Mouse (Mus musculus) neural tube, embryonic 12.5 days (tissue): ENCODE results near the gene Efemp2. TPM values are rescaled to one million over a fixed set of nuclear protein-coding genes. Genes with fewer than 3 reads are reported as not detected.
A peak's percentile ranks its signal among the peaks of the same experiment; 100 is the strongest.

Experiments
- ATAC-seq: fragments of 200-750 bp; cut with Nextera tagmentation; 2 replicates; pipeline ENCODE4 v1.8.0; 2017; ENCODE audit warnings: low read depth, mild to moderate bottlenecking, moderate TSS enrichment, moderate library complexity; ENCODE audit not compliant: low FRiP score
- H3K27ac ChIP-seq: fragments of 300-500 bp; sonication (generic); 2 replicates; pipeline ENCODE4 v1.5.1; 2016
- H3K27me3 ChIP-seq: fragments of 300-500 bp; sonication (generic); replicated peaks from 2 replicates; pipeline ENCODE4 v1.6.1; 2016; ENCODE audit warnings: mild to moderate bottlenecking
- H3K36me3 ChIP-seq: fragments of 300-500 bp; sonication (generic); 2 replicates; pipeline ENCODE4 v1.6.1; 2016; ENCODE audit warnings: mild to moderate bottlenecking
- H3K4me1 ChIP-seq: fragments of 300-500 bp; sonication (generic); 2 replicates; pipeline ENCODE4 v1.6.1; 2016
- H3K4me2 ChIP-seq: fragments of 300-500 bp; sonication (generic); replicated peaks from 2 replicates; pipeline ENCODE4 v1.6.1; 2016; ENCODE audit warnings: mild to moderate bottlenecking
- H3K4me3 ChIP-seq: fragments of 300-500 bp; sonication (generic); 2 replicates; pipeline ENCODE4 v1.5.1; 2016
- H3K9ac ChIP-seq: fragments of 300-500 bp; sonication (generic); 2 replicates; pipeline ENCODE4 v1.6.1; 2016; ENCODE audit warnings: mild to moderate bottlenecking
- H3K9me3 ChIP-seq: fragments of 300-500 bp; sonication (generic); 2 replicates; pipeline ENCODE4 v1.6.1; 2016; ENCODE audit warnings: mild to moderate bottlenecking
- WGBS: fragments of 180-500 bp; shearing (Covaris S2); methylation state at CpG from one replicate; pipeline ENCODE4 v1.1.7; 2016; 5-methylcytosine and 5-hydroxymethylcytosine counted together
- polyA plus RNA-seq: library from polyadenylated mRNA; unstranded; fragments of >200 nt; fragmentation: Nextera tagmentation; extraction: Ambion mirVana; gene quantifications from 2 replicates; pipeline ENCODE4 v1.2.1, GENCODE M21; 2016

Efemp2 gene
- polyA plus RNA-seq, 1 experiment from 2014 or later, result 58.3 TPM

DNA sequence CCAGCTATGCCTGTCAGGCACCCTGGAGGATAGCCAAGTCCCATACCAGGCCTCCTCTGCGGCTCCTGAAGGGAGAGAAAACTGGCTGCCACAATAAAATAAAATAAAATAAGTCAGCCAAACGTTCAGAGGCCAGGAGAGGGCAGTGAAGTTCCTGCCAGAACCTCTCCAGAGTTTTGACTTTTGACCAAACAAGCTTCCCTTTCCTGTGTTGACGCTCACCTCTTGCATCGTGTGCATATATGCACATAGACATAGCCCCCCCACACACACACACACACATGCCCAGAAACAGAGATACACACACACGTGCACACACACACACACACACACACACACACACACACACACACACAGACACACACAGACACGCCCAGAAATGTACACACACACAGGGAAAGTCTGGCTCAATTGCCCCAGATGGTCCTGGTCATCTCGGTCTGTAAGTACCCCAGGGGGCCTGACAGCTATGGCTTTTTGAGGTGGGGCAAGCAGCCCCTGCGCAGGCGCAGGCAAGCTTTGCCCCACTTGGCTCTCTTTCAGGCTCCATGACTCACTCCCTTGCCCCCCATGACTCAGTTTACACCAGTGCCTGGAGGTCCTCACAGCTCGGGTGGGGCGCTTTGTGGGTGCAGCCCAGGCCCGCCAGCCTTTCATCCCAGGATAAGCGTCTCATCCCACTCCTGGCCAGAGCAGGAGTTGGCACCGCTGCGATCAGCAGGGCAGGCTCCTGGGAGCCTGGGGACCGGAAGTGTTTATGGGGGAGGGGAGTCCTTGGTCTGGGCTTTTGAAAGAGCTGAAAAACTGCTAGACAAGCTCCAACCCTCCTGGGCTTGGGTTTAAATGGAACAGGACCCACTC, 40.5 kb upstream of the Efemp2 start:
- Histone ChIP-seq H3K27me3 (no peaks in the 10 kb centered on the region; the same call in 1 of the 2 replicates), H3K4me1 (peaks cover 8% of the 10 kb centered on the region), H3K4me2 (peak overlapping the region; percentile 59), H3K9me3 (no peaks in the 10 kb centered on the region), H3K4me3 (peak overlapping the region; percentile 24), H3K36me3 (no peaks in the 10 kb centered on the region; the same call in 1 of the 2 replicates), H3K27ac (0 out of 2 replicates have a peak overlapping the region, but pooled peaks have one; percentile 10), H3K9ac (peak overlapping the region; percentile 23; the same call in 1 of the 2 replicates)
- no peak for ATAC-seq
- 13% methylated on average over 16 of the region's 16 CpGs for WGBS

DNA sequence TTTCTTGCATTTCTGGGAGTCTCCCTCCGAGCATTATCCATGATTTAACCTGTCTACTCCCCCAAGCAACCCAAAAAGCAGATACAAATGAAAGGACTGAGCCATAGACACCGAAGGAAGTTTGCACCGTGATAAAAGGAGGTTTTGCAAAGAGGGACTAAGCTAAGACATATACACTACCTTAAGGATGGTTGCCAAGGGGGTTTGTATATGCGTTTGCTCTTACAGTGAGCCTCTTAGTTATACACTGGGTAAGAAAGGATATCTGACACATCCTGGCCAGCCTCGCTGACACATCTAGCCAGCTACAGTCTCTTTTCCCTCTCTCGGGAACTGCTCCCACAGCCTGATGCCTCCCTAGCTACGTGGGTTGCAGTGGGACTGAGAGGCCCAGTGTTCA, 39.8 kb upstream of the Efemp2 start:
- Histone ChIP-seq H3K27me3 (no peaks in the 10 kb centered on the region; the same call in 1 of the 2 replicates), H3K4me2 (no peak overlapping the region), H3K4me3 (no peak overlapping the region), H3K27ac (no peak overlapping the region), H3K36me3 (no peaks in the 10 kb centered on the region; the same call in 1 of the 2 replicates), H3K9me3 (no peaks in the 10 kb centered on the region), H3K4me1 (peaks cover 8% of the 10 kb centered on the region), H3K9ac (no peak overlapping the region)
- no peak for ATAC-seq
- 68% methylated on average over 7 of the region's 7 CpGs for WGBS

DNA sequence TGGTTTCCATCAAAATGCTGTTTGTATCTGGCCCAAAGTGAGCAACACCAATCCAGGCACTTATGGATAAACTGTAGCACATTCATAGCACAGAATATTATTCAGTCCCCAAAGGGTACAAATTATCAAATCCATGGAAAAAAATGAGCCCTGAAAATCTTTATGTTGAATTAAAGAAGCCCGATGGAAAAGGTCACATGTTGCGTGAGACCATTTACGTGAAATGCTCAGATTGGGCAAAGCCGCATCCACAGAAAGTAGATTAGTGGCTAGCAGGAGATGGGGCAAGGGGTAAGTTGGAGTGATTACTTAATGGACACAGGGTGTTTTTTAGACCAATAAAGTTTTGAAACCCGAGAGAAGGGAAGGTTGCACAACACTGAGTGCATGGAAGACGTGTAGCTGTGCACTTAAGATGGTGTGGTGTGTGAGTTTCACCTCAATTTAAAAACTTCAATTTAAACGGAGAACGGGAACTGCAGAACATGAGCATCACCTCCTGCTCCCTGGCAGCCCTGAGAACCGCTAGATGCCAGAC, 29.3 kb upstream of the Efemp2 start:
- WGBS, result 74% methylated on average over 9 of the region's 9 CpGs
- no peaks in the 10 kb centered on the region for H3K36me3 ChIP-seq
- H3K27ac ChIP-seq, result no peak overlapping the region
- ATAC-seq, result no peak
- no peak overlapping the region for H3K4me3 ChIP-seq
- no peak overlapping the region for H3K9ac ChIP-seq
- peaks cover 16% of the 10 kb centered on the region for H3K4me1 ChIP-seq
- H3K4me2 ChIP-seq, result no peak overlapping the region
- peaks cover 9% of the 10 kb centered on the region; the same call in 1 of the 2 replicates for H3K9me3 ChIP-seq
- H3K27me3 ChIP-seq, result peaks cover 46% of the 10 kb centered on the region

DNA sequence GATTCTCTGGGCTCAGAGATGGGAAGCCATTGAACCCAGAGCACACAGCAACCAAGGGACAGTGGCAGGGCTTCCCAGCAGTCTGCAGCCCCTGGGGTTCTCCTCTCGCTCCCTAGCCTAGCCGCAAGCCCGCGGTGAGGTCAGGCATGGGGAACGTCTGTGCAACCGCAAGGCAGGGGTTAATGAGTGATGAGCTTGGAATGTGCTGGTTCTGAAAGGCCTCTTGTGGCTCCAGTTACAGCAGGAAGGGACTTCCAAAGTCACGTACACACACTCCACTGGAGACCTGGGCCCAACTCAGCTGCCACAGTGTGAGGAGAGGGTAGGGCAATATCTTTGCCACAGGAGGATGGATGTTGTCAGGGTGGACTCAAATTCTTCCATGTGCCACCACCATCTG, 28.8 kb upstream of the Efemp2 start:
- WGBS, result 42% methylated on average over 7 of the region's 7 CpGs
- no peak overlapping the region for H3K4me3 ChIP-seq
- H3K9ac ChIP-seq, result no peak overlapping the region
- peaks cover 7% of the 10 kb centered on the region; the same call in 1 of the 2 replicates for H3K9me3 ChIP-seq
- H3K36me3 ChIP-seq, result no peaks in the 10 kb centered on the region
- no peak overlapping the region for H3K27ac ChIP-seq
- H3K4me2 ChIP-seq, result no peak overlapping the region
- H3K4me1 ChIP-seq, result peaks cover 16% of the 10 kb centered on the region
- ATAC-seq, result no peak
- peaks cover 51% of the 10 kb centered on the region for H3K27me3 ChIP-seq

DNA sequence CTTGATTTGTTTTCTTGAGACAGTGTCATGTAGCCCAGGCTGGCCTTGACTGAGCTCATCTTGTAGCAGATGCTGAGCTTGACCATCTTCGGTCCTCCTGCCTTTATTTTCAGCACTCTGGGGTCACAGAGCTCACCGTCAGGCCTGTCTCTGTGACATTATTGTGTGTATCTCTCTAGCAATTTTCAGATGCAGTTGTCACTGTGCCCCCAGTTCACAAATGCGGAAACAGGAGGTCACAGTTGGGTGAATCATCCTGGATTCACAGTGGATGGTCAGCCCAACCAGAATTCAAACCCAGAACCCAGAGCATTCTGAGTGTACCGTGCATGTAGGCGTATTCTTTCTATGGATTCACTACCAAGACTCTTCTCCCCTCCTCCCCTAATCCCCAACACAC, 28.0 kb upstream of the Efemp2 start:
- H3K4me2 ChIP-seq, result no peak overlapping the region
- peaks cover 16% of the 10 kb centered on the region for H3K4me1 ChIP-seq
- H3K36me3 ChIP-seq, result no peaks in the 10 kb centered on the region
- H3K27ac ChIP-seq, result no peak overlapping the region
- H3K27me3 ChIP-seq, result peaks cover 59% of the 10 kb centered on the region
- 90% methylated on average over 5 of the region's 5 CpGs for WGBS
- no peaks in the 10 kb centered on the region for H3K9me3 ChIP-seq
- H3K4me3 ChIP-seq, result no peak overlapping the region
- ATAC-seq, result no peak
- H3K9ac ChIP-seq, result no peak overlapping the region

DNA sequence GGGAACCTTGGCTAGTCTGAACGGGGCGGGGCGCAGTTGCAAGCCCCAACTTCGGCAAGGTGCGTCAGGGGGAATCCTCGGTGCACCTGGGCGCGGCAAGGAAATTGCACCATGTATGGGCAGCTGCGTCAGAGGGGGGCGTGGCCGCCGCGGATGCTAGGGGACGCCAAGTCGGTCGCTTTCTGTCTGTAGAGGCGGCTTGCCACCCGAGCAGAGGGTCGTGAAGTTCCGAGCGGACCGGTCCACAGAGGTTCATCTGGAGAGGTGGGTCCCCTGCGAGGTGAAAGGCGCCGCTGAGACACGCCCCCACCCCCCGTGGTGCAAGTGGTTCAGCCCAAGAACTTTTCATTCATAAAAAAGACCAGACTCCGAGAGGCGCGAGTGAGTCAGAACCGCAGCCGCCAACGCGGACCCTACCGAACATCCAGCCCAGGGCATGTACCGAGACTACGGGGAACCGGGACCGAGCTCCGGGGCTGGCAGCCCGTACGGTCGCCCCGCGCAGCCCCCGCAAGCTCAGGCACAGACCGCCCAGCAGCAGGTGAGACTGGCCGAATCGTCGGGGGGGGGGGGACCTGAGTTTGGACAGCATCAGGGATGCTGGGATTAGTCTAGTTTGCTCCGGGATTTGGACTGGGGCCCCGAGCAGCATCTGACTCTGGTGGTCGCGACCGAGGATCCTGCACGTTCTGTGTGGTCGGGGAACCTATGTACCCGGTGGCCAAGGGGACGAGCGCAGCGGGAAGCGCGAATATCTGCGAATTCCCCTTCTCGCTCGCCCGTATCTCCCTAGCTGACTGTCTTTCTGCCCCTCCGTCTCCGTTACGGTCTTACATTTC, 26.0 kb upstream of the Efemp2 start, which contains the start of gene Fosl1:
Gene Fosl1, plus strand, starts transcription at position 33 of the 839 bp plus-strand sequence.
- WGBS, result 1% methylated on average over 70 of the region's 70 CpGs
- H3K4me2 ChIP-seq, result peak within 1 kb of the TSS; percentile 95
- no peak within 1 kb of the TSS for H3K27ac ChIP-seq
- peak within 1 kb of the TSS; percentile 54 for H3K9ac ChIP-seq
- H3K4me1 ChIP-seq, result peaks cover 16% of the 10 kb centered on the region
- no peaks in the 10 kb centered on the region for H3K36me3 ChIP-seq
- peak within 1 kb of the TSS; percentile 34 for H3K4me3 ChIP-seq
- no peaks in the 10 kb centered on the region for H3K9me3 ChIP-seq
- 0 out of 2 replicates have a peak, but pooled peaks have one; percentile 44 for ATAC-seq
- H3K27me3 ChIP-seq, result peaks cover 60% of the 10 kb centered on the region

DNA sequence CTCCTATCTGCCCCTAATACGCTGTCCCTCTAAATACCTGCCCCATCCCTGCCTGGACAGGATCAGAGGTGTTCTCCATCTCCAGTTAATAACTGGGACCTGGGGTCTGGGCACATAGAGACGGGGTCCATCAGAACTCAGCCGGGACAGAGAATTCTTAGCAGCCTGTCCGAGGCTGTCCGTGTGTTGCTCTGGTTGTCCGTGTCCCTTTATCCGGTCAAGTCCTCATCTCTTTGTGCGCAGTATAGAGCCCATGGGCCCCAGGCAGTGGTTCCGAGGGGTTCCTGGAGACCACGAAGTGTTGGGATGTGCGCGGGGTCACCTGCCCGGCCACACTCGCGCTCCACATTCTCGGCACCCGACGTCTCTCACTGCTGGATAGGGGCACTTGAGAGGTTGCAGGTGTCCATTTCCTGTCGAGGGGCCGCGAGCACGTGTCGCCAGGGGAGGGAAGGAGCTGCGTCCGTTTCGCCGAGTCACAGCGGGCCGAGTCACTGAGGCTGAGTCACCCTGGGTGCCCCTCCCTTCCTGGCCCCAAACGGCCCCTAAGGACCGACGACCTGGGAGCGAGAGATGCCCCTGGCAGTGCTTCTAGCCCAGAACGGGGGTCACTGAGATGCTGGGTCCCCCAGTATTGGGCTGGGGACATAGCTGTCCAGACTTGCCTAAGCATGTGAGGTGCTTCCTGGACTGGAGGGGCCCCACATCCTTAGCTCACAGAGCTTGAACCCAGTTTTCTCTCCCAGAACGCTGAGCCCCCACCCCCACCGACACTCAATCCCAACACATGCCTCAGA, 25.2 kb upstream of the Efemp2 start:
- Histone ChIP-seq H3K4me2 (peak overlapping the region; percentile 95), H3K9me3 (no peaks in the 10 kb centered on the region), H3K27me3 (peaks cover 60% of the 10 kb centered on the region), H3K4me1 (peaks cover 16% of the 10 kb centered on the region), H3K36me3 (no peaks in the 10 kb centered on the region), H3K4me3 (peak overlapping the region; percentile 34), H3K27ac (no peak overlapping the region), H3K9ac (peak overlapping the region; percentile 54; the same call in 1 of the 2 replicates)
- no peak for ATAC-seq
- 7% methylated on average over 36 of the region's 36 CpGs for WGBS

DNA sequence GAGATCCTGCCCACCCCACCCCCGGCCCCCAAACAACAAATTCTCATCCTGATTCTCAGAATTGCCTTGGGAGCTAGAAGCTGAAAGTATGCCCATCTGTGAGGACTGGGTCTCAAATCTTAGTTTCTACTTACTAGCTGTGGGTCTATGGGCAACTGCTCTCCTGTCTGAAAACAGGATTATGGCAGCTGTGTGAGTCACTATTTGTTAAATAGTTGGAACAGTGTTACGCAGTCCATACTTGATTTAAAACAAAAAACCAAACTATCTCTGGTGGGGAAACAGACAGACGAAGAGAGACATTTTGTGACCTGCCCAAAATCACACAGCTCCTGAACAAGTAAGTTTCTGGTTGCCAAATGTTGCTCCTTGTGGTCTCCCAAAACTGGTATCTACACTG, 24.1 kb upstream of the Efemp2 start:
- peaks cover 18% of the 10 kb centered on the region for H3K4me1 ChIP-seq
- no peak overlapping the region for H3K27ac ChIP-seq
- peaks cover 9% of the 10 kb centered on the region; the same call in 1 of the 2 replicates for H3K36me3 ChIP-seq
- ATAC-seq, result no peak
- H3K4me3 ChIP-seq, result no peak overlapping the region
- H3K27me3 ChIP-seq, result peaks cover 60% of the 10 kb centered on the region
- 90% methylated on average over 3 of the region's 3 CpGs for WGBS
- H3K9me3 ChIP-seq, result no peaks in the 10 kb centered on the region
- no peak overlapping the region for H3K4me2 ChIP-seq
- H3K9ac ChIP-seq, result no peak overlapping the region

DNA sequence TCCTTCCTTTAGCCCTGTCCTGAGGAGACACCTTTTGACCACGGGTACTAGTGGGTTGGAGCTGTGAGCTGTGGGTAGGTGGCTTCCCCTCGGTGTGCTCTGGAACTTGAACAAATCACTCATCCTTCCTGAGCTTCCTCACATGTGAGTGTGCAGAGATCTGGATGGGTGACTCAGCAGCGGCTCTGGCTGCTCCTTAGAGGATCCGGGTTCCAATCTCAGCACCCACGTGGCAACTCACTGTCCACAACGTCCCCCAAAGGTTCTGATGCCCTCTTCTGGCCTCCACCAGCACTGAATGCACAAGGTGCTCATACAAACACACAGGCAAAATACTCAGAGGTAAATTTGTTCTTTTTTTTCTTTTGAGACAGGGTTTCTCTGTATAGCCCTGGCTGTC, 22.0 kb upstream of the Efemp2 start:
- H3K36me3 ChIP-seq, result peaks cover 10% of the 10 kb centered on the region; the same call in 1 of the 2 replicates
- ATAC-seq, result no peak
- no peaks in the 10 kb centered on the region for H3K9me3 ChIP-seq
- peaks cover 39% of the 10 kb centered on the region for H3K4me1 ChIP-seq
- WGBS, result 87% methylated on average over 6 of the region's 6 CpGs
- H3K4me3 ChIP-seq, result no peak overlapping the region
- no peak overlapping the region for H3K9ac ChIP-seq
- no peak overlapping the region for H3K4me2 ChIP-seq
- peaks cover 41% of the 10 kb centered on the region for H3K27me3 ChIP-seq
- H3K27ac ChIP-seq, result no peak overlapping the region

DNA sequence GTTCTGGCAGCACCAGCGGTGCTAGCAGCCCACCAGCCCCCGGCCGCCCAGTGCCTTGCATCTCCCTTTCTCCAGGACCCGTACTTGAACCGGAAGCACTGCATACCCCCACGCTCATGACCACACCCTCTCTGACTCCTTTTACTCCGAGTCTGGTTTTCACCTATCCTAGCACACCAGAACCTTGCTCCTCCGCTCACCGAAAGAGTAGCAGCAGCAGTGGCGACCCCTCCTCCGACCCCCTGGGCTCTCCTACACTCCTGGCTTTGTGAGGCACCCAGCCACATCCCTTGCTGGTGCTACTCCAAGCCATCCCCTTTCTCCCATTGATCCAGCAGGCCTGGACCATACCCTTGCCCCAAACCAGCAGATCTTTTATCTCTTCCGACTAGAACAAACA, 18.7 kb upstream of the Efemp2 start:
- peaks cover 8% of the 10 kb centered on the region for H3K27me3 ChIP-seq
- H3K27ac ChIP-seq, result no peak overlapping the region
- H3K4me2 ChIP-seq, result peak overlapping the region; percentile 99
- peaks cover 10% of the 10 kb centered on the region; the same call in 1 of the 2 replicates for H3K36me3 ChIP-seq
- ATAC-seq, result no peak
- H3K4me1 ChIP-seq, result peaks cover 27% of the 10 kb centered on the region
- peak overlapping the region; percentile 88; the same call in 1 of the 2 replicates for H3K9ac ChIP-seq
- H3K9me3 ChIP-seq, result no peaks in the 10 kb centered on the region
- H3K4me3 ChIP-seq, result no peak overlapping the region
- 86% methylated on average over 12 of the region's 12 CpGs for WGBS

DNA sequence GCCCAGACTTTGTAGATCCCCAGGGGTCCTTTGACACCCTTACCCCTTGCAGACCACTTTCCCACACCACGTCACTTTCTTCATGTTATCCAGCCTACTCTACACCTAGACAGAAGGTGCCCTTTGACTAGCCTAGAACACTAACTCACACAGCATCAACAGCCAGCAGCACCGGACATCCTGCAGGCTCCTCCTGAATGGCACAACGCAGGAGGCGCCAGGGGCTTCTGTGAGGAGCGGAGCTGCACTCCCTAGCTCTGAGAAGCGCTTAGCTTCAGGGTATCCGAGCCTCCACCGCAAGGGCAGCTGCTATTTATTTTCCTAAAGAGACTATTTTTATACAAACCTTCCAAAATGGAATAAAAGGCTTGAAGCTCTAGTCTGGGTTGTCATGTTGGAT, 18.2 kb upstream of the Efemp2 start:
- peak overlapping the region; percentile 77 for H3K4me3 ChIP-seq
- ATAC-seq, result no peak
- no peak overlapping the region for H3K27ac ChIP-seq
- H3K4me2 ChIP-seq, result peak overlapping the region; percentile 99
- peaks cover 10% of the 10 kb centered on the region; the same call in 1 of the 2 replicates for H3K36me3 ChIP-seq
- peak overlapping the region; percentile 88 for H3K9ac ChIP-seq
- H3K9me3 ChIP-seq, result no peaks in the 10 kb centered on the region
- H3K4me1 ChIP-seq, result peaks cover 29% of the 10 kb centered on the region
- H3K27me3 ChIP-seq, result peaks cover 3% of the 10 kb centered on the region
- 73% methylated on average over 8 of the region's 8 CpGs for WGBS
